Mouse (Mus musculus) inflammation-experienced regulatory T-cells, adult 6 months (primary cell): ENCODE results near the gene Paqr4. TPM values are rescaled to one million over a fixed set of nuclear protein-coding genes. Genes with fewer than 3 reads are reported as not detected.
"Not testable (repeated sequence)": the region's sequence is repeated elsewhere in the genome, so short reads cannot be mapped to it uniquely, and the experiment has no call there.

Source experiments
- ATAC-seq: one replicate; pipeline ENCODE4 v1.8.0; 2017
- polyA plus RNA-seq, 3 experiments: library from polyadenylated mRNA; unstranded; fragments of 100-300 nt; shearing (Covaris generic); gene quantifications; one replicate each; pipeline ENCODE4 v1.2.1; 2017

Paqr4 gene
- polyA plus RNA-seq: 1 to 10 TPM; 1.3 to 7.2 (median 2.5) TPM

DNA sequence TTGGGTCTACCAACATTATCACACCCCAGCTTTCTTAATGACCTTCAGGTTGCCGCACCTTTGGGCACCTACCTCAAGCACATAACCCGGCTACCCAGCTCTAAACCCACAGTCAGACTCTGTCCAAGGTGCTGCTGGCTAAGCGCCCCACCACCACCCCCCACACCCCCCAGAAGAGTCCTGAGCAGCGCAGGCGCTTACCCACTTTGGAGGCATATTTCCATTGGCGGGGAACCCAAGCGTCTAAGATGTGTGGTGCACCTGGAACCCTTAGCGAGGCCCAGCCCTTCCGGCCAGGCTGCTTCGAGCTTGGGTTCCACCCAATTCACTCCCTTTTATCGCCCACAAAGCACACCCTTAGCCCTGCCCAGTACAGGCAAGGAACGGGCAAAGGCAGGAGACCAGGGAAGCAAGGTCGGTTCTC is at the start of gene Paqr4:
Paqr4 (minus strand) TSS at position 270 of the 424 bp plus-strand sequence.
- peak; percentile 26 for ATAC-seq

DNA sequence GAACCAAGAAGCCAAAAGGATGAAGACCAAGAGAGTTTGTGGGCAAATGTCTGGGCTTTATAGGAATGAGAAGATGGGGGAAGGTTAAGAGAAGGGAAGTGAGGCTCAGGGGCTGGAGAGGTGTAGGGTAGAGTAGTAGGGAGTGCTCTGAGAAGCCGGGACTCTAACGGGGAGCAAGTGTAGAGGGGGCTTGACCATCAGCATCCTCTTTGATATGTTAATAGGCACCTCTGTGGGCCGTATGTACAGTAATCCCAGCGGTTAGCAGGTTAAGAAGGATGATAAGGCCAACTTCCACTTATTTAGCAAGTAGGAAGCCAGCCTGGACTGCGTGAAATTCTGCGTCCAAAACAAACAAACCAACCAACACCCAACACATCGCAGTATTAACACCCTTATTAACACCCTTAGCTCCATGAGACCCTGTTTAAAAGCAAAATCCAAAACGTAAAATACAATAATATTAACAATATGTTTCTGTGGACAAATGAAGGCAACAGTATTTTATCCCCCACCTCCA is 49.1 kb upstream of the Paqr4 start:
- no peak for ATAC-seq

DNA sequence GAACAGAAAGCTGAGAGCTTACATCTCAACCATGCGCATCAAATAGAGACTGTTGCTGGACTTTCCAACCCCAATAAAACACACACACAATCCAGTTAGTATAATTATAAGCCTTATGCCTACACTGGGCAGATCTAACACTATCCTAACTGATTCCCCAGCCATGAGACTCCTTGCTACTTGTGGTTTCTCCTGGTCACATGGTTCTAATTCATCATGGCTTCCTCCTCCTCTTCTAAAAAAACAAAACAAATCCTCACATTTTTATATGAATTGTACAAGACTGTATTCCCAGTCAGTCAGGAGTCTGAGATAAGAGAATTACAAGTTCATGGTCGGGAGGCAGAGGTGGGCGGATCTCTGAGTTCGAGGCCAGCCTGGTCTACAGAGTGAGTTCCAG is 48.3 kb upstream of the Paqr4 start:
- ATAC-seq: no peak

DNA sequence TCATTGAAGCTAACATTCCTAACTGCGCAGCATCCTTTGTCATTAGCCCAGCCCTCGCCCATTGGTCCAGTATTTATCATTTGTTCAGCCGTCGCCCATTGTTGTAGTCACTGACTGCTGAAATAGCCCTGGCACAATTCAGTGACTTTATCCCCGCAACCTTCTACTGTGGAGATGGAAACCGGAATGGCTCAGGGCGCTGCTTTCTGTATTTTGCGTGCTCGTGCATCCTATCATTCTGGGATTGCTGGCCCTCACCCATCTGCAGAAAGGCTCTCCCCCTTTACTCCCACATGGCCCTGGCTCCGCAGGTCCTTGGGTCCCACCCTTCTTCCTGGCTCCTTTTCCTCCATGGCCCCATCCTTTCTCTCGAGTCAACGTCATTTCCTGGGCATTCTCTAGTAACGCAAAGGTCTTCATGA is 45.9 kb upstream of the Paqr4 start:
- peak; percentile 25 for ATAC-seq

DNA sequence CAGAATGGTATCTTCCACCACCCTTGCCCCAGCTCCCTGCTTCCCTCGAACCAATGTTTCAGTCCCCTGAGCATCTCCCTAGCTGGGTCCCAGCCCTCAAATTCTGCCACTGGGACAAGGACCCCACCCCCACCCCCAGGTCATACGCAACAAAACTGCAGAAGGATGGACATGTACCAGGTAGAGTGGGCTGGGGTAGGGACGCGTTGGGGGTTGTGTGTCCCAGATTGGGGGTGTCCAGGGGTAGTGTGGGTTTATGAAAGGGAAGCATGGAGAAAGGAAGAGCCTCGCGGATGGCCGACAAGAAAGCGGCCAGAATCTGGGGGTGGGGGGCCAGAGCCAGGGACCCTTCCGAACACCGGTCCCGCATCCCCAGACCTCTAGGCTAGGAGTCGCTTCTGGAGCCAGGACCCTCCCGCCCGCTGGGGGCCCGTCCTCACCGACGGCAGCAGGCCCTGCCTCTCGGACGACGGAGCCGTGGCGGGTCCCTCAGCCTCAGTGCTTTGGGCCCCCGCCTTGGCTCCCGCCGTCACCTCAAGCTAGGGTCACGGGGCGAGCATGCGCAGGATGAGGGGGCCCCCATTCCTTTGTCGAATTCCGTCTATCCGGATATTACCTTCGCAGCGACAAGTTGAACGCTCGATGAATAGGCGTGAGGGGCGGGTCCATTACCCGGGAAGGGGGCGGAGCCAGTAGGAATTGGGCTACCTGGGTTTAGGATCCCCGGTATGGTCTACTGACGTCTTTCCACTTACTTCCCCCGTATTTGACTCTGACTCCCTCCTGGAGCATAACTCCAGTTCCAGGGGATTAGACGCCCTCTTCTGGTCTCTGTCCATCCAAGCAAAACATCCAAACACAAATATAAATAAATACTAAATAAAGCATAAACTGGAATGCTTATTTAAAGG is 45.1 kb upstream of the Paqr4 start, which contains the start of gene Flywch2:
Flywch2 (minus strand) TSS at position 521 of the 911 bp plus-strand sequence.
- ATAC-seq: peak; percentile 93

DNA sequence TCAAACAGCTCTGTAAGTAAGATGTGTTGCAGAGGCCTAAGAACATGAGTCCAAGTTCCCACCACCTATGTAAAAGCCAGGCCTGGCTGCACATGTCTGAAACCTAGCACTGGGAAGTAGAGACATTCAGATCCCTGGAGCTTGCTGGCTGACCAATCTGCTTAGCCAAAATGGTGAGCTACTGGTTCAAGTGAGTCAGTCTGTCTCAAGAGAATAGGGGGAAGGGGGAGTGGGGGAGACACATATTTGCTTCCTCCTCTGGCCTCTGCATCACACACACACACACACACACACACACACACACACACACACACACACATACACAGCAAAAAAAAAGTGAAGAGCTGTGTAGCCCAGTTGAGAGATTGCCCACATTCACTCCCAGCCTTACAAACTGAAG is 42.7 kb upstream of the Paqr4 start:
- ATAC-seq: no peak

DNA sequence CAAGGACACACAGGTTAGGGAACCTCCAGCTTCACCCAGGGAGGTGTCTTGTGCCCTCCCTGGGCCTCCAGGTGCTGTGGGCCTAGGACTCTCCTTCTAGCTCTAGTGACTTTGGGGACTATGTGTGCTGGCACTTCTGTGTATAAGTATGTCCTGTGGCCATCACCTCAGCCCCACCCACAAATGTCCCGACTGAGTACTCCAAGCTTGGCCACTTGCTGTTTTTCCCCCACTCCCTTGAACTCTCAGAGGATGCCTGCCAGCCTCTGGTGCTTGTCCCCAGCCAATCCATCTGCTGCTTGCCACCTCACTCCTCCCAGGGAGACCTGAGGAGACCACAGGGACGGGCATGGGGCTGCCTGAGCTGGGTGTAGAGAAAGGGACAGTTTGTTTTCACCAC is 37.8 kb upstream of the Paqr4 start:
- no peak for ATAC-seq

DNA sequence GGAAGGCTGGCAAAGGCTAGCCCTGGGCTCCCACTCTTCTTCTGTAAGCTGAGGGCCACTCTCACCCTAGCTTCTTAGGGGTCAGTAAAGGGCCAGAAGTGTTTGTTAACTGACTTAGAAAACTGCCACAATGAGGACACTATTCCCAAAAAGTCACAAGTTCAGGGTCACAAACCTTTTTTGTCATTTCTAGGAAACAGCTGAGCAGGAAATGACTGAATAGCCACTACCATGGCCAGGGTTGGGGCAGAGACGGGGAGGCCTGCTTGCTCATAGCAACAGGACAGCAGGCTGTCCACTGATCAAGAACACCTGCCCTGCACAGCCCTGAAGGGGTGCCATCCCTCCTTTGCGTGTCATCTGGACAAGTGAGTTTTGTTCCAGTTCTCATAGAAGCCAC is 36.5 kb upstream of the Paqr4 start:
- no peak for ATAC-seq

DNA sequence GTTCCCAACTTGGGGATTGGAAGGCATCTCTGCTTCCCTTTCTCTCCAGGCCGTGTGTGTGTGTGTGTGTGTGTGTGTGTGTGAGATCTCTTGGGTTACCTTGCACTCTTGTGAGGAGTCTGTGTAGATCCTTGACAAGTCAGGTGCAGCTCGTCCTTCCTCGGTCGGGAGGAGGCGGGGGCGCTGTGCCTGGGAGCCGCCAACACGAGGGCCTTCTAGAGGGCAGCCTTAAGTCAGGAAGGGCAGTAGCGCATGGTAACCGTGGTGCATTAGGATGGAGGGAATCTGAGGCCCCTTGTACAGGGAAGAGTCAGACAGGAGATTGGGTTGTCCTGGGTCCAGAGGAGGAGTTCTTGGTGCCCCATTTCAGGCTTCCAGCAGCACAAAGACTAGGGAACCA is 35.5 kb upstream of the Paqr4 start:
- ATAC-seq: no peak

DNA sequence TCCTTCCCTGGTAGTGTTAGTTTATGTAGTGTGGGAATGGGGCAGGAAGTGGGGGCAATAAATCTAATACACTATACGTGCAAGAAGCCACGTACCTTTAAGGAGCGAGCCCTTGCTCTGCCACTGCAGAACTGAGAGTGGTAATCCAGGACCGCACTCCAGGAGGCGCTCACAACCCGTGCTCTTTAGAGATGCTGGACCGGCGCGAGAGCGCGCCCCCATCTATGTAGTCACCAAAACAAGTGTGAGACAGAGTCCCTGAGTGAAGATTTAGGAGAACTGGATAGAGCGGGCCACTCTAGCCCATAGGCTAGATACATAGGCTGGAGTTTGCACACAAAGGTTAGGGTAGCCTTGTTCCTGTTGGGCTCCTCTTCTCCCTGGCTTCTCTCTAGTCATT is 33.4 kb upstream of the Paqr4 start:
- ATAC-seq: peak; percentile 54

DNA sequence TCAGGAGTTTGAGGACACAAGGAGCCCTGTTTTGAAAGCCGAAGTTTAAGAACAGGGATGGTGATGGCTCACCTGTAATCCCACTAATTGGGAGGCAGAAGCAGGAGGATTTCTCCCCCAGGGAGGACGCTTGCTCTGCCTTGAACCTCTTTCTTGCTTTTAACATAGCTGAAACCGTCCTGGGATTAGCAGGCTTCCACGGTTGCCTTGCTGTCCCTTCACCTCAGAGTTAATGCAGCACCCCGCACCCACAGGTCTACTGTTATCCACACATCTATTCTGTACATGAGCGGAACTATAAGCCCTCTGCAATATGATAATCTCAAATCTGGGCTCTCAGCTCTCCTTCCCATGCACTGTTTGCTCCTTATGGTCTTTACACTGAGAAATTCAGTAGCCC is 33.0 kb upstream of the Paqr4 start:
- ATAC-seq: no peak

DNA sequence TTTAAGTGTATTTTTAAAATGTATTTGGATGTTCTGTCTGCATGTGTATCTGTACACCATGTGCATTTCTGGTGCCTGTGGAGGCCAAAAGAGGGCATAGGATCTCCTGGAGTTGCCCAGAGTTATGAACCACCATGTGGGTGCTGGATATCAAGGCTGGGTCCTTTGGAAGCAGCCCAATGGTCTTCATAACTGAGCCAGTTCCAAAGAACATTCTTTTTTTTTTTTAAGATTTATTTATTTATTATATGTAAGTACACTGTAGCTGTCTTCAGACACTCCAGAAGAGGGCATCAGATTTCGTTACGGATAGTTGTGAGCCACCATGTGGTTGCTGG is 31.5 kb upstream of the Paqr4 start:
- ATAC-seq: not testable (repeated sequence)

DNA sequence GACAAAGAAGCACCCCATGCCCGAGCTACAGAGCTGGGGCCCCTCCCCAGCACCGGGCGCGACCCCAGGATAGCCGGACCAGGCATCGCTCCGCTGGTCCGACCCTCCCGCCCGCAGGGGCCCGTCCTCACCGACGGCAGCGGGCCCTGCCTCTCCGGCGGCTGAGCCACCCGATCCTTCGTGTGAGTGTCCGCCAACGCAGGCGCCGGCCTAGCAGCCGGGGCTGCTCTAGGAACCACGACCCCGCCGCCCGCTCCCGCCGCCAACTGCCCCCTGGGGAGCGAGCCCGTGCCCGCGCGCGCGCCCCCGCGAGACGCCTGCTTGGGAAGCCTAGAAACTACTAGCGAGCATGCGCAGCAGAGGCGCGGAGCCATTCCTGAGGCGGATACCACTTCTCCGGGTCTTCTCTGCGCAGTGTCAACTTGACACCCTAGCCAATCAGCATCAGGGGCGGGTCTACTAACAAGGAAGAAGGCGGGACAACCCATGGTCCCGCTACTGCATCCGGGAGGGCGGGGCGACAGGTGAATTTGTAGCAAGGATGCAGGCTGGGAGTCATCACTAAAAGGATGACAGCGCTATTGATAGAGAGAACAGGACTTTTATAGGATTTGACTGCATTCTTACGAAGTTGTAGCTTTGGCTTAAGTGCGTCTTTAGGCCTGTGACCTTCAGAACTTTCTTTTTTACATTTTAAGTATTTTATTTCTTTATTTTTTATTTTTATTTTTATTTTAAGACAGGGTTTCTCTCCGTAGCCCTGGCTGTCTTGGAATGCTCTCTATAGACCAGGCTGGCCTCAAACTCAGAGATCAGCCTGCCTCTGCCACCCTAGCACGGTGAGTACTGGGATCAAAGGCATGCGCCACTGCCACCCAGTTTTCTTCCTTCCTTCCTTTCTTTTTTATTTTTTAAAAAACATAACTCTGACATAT is 30.9 kb upstream of the Paqr4 start, which contains the start of gene Flywch1:
Flywch1 (minus strand) TSS at position 319 of the 935 bp plus-strand sequence.
- ATAC-seq: peak; percentile 99

DNA sequence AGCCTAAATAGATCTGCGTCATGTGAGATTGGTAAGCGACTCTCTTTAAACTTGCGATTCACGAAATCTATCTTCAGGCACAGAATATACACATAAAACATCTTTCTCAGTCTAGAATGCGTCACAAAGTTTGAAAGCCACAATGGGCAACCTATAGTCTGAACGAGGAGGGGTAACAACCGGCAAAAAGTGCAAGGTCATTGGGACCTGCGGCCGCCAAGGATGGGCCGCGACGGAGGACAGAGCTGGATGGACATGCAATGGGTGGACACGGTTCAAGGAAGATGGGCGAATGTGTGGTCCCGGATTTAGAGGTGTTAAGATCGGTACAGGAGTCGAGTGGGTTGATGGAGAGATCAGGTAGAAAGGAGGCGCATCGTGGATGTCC is 30.2 kb upstream of the Paqr4 start:
- ATAC-seq: no peak

DNA sequence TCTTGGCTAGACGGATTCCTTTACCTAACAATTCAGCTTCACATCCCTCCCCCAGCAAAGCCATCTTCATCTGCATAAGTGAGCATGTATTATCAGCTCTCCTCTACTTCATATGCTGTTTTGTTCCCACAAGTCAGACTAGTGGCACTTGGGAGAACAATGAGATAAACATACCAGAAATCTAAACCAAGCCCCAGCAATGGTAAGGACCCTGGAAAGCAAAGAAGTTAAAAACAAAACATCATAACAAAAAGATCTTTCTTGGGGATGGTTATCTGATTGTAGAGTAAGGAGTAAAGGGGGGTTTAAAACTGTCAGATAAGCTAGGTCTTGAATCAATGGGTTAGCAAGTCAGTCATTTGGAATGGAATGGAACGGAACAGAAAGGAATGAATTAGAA is 29.8 kb upstream of the Paqr4 start:
- no peak for ATAC-seq

DNA sequence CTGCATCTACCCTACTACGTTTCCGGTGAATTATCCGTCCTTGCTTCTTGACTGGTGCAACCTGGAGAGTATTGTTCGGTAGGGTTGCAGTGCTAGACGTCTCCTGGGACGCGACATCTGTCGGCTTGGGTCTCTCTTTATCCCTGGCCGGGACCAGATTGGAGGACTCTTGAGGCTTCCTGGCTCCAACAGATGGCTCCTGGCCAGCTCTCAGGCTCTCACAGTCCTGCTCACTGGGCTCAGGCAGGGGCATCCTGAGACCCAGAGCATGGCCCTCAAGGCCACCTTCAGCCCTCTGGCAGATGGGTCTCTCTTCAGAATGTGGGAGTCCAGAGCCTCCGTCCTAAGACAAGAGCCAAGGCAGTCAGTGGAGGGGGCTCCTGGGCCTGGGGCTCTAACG is 22.3 kb upstream of the Paqr4 start:
- no peak for ATAC-seq

DNA sequence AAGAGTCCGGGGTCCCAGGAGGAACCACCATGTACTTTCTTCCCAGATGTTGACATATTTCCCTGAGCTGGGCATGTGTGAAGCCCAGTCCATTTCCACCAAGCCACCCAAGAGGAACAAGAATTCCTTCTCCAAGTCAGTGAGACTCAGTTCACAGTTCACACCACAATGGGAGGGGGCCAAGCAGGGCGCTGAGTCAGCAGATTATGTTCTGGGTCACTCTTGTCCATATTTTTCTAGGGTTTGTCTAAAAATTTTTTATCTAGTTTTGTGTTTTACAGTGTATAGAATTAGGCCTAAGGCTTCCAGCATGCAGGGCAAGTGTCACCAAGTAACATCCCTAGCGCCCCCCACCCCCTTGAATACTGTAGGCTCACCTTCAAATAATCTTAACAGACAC is 20.5 kb upstream of the Paqr4 start:
- ATAC-seq: no peak

DNA sequence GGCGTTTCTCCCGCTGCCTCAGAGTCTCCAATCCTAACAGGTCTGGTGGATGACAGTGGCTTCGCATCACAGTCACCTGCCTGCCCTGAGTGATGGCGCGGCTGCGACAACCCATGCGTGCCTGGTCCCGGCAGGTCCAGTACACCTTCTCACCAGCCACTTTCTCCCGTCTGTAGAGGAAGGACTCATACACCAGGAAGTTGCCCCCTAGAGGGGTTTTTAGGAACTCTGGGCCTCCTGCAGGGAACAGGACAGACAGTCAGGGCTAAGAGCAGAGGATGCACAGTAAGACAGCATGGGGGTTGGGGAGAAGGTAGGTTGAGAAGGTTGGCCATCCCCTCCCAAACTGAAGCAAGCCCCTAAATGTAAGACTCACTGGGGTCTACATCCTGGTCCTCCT is 19.6 kb upstream of the Paqr4 start:
- ATAC-seq: no peak

DNA sequence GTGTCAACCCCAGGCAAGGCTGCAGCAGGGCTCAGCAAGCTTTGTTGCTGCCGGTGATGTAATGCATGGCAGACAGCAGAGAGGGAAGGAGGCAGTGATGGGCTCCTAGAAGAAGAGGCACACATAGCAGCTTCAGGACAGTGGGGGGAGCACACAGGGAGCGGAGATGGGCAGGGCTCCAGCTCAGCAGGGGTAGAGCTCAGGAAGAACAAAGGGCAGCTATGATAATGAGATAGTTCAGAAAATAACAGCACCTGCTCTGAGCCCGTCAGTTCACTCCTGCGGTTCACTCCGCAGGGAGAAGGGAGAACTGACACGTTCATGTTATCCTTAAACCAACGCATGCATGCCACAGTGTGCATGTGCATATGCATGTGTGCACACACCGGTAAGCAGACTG is 18.1 kb upstream of the Paqr4 start:
- ATAC-seq: no peak

DNA sequence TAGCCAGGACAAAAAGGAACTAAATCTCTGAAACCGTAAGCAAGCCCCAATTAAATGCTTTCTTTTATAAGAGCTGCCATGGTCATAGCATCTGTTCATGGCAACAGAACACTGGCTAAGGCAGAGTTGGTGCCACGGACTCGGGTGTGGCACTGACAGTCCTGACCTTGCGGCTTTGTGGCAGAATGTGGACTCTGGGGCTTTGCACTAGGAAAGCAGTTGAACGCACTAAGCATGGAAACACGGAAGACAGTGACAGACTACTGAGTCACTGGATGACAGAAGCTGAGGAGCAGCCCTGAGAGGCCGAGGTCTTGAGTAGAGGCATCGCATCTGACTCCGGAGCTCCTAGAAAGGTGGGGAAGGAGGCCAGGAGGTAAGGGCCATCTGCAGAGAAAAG is 16.9 kb upstream of the Paqr4 start:
- no peak for ATAC-seq

DNA sequence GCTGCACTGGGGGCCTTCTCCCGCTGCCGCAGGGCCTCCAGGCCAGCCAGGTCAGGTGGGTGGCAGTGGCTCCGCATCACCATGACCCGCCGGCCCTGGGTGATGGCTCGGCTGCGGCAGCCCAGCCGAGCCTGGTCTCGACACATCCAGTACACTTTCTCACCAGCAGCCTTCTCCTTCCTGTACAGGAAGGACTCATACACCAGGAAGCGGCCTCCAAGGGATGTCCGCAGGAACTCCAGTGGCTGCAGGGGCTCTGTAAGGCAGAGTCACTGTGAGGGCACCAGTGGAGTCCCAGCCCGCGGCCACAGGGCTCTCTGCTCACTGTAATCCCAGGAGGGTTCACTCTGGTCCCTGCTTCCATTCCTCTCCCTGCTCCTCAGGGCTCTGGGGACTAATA is 15.0 kb upstream of the Paqr4 start:
- no peak for ATAC-seq

DNA sequence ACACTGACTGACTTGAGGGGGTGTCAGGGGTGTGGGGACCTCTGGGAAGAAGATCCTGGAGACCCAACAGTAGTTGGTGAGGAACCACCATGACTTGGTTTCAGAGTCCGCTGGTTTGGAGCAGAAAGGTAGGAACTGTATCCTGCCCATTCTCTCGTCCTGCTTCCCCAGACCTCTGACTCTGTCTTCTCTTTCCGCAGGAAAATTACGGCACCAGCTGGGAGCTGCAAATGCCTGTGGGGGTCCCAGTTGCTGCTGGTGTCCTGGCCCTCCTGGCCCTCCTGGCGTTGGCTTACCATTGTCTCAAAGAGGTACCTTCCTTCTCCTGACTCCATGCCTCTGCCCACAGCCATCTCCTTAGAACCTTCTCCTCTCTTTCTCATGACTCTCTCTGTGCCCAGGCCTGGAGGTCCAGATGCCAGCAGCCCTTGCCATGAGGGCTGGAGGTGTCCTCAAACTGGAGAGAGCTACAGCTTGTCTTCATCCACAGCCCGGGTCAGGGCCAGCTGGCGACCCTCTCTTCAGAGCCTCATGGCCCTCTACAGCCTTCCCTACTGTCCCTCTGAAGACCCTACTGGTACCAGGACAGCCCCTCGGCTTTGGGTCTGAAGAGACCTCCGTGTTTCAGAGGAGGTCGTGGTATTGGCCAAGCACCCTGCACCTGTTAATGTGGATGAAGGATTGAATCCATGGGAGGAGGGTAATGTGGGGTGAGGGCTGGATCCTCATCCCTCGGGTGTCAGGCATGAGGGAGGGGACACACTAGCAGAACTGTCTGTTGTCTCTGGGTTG is 8.9 kb upstream of the Paqr4 start:
- no peak for ATAC-seq
